Mouse (Mus musculus): Measurements from ENCODE around the gene Muc1.
A peak's percentile ranks its signal among the peaks of the same experiment; 100 is the strongest.

Muc1 gene

GRCm38 (mm10) chr3:89236516-89236915 is 7.7 kb downstream of the Muc1 start:
- no peak for DNase-seq (ENCODE audit: low read depth)

DNA sequence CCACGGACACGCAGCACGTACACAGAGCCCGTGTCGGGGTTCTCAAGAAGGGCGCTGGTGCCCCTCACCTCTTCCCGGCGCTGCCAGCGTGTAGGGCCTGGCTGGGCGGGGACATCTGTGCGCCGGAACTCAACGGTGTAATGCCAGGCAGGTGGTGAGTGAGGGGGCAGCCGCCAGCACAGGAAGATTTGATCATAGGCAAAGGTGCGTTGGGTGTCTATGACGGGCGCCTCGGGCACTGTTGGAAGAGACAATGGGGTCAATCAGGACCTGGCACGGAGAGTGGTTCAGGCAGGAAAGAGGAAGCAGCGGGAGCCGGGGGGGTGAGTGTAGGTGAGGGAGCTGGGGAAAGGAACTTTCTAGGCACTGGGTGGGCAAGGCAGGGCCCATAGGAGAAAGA is 8.8 kb downstream of the Muc1 start:
- no peak for DNase-seq (ENCODE audit: low read depth)

DNA sequence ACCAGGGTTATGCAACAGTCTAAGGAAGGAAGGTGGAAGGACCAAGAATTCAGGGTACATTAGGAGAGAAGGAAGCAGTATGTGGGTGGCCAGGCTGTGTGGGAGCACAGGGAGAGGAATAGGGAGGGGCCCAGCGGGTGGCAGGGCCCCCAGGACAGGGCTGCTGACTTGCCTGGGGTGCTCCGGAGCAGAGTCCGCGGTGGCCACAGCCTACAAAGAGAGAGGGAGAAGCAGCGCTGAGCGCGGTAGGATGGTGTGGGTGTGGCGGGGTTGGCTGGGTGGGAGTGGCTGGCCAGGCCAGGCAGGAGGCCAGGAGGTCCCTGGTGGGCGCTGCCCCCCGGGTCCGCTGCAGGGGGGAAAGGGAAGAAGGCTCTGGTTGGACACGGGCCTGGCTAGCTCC is 9.6 kb downstream of the Muc1 start:
- DNase-seq (ENCODE audit: low read depth): no peak

- peak; percentile 71 for DNase-seq (ENCODE audit: low read depth)
These were observed 13.6 kb downstream of the Muc1 start for GRCm38 (mm10) chr3:89242331-89242895.

GRCm38 (mm10) chr3:89243609-89244008 is 14.8 kb downstream of the Muc1 start:
- no peak for DNase-seq (ENCODE audit: low read depth)

GRCm38 (mm10) chr3:89244158-89244981 is 15.5 kb downstream of the Muc1 start:
- no peak for DNase-seq (ENCODE audit: low read depth)

GRCm38 (mm10) chr3:89244982-89245687 is 16.3 kb downstream of the Muc1 start:
- no peak for DNase-seq (ENCODE audit: low read depth)

DNA sequence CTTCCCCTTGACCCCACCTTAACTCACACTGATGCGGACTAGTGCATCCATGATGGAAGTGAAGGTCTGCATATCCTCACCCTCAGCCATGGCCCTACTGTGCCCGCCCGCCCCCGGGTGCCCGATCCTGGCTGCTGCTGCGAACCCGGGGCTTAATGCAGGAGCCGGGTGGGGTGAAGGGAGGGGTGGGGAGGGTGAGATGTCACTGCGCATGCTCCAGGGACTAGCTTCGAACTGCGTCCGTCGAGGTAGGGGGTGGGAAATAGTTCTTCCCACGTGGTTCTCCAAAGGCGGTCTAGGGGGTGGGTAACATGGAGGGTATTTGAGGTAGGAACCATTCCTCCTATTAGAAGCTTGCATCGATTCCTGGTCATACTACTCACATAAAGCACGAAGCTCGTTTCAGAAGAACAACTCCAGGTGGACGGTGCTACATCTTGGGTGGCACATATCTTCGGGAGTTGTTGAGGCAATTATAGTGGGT is 16.9 kb downstream of the Muc1 start, which contains the start of gene Krtcap2:
TSS of gene Krtcap2 (plus strand) at position 279 of the 484 bp plus-strand sequence.
- DNase-seq (ENCODE audit: low read depth): no peak

- peak; percentile 89 for DNase-seq (ENCODE audit: low read depth)
These were observed 17.6 kb downstream of the Muc1 start, which contains the start of gene Trim46 for GRCm38 (mm10) chr3:89246261-89247100. Gene Trim46, minus strand, starts transcription at chr3:89246309.

DNA sequence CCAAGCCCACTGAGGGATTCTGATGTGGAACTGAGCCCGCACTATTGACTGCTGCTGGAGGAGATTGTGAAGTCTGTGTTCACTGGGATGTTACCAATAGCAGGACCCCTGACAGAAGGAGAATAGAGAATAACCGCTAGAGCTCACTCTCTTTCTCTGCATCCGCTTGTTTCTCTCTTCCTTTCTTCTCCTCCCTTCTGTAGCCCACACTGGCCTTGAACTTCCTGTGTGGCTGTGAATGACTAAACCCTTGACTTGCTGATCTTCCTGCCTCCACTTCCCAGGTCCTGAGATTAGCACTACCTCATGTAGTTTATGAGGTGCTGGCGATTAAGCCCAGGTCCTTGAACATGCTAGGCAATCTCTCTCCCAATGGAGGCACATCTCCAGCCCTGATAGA is 18.6 kb downstream of the Muc1 start:
- DNase-seq (ENCODE audit: low read depth): no peak

DNA sequence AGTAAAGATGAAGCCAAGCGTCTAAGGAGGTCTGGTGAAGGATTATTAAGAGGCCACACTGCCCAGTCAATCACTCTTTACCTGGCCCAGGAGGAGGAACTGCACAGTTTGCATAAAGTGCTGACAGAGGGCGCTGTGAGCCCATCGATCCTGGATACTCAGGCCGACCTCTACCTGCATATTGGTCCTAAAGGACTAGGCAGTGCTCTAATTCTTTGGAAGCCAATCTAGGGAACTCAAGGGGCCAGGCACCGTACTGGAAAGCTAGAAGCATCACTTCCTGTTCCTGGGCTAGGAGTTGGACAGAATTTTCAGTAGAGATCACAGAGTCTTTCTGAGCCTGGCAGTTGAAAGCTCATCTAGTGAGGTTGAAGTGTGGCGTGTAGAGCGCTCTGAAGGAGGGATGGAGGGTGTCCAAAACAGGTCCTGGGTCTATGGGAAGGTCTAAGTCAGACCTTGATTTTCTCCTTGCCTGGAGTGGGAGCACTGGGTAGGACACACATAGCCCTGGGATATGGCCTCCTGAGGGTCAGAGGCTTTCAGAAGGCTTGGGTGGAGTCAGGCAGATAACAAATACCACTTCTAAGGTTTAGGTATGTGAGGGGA is 21.7 kb downstream of the Muc1 start:
- DNase-seq (ENCODE audit: low read depth): no peak

GRCm38 (mm10) chr3:89251365-89251895 is 22.6 kb downstream of the Muc1 start:
- DNase-seq (ENCODE audit: low read depth): no peak

DNA sequence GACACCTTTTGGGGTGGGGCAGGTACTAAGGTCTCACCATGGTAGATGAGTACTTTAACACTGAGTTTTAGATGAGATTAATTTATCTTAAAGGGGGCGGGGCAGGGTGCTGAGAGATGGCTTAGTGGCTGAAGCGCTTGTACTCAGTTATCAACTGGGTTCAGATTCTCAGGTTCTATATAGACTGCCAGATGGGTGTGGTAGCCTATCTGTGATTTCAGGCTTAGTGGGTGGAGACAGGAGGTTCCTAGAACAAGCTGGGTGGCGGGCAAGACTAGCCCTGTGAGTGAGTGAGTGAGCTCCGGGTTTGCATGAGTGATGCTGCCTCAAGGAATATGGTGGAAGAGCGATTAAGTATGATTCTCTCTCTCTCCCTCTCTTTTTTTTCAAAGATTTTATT is 26.1 kb downstream of the Muc1 start:
- DNase-seq (ENCODE audit: low read depth): no peak

GRCm38 (mm10) chr3:89256177-89256576 is 27.3 kb downstream of the Muc1 start:
- DNase-seq (ENCODE audit: low read depth): no peak

DNA sequence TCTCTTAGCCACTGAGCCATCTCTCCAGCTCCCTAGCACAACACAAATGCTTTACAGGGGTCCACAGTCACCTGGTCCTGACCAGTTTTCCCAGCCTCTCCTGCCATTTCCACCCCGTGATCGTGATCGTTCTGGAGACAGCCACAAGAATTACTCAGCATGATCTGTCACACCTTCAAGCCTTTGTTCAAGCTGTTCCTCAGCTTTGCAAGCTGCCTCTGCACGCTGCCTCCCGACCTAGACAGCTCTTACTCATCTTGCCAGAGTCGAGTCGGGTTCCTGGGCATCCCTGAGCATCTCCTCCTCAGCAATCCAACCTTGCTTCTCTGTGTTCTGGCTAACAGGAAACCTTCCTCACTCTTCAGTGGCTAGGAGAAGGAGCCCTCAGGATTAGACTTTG is 30.2 kb downstream of the Muc1 start, which contains the start of gene Dpm3:
TSS of gene Dpm3 (plus strand) at position 283 of the 400 bp plus-strand sequence.
- no peak for DNase-seq (ENCODE audit: low read depth)

- no peak for DNase-seq (ENCODE audit: low read depth)
These were observed 31.4 kb downstream of the Muc1 start for GRCm38 (mm10) chr3:89260211-89260610.

DNA sequence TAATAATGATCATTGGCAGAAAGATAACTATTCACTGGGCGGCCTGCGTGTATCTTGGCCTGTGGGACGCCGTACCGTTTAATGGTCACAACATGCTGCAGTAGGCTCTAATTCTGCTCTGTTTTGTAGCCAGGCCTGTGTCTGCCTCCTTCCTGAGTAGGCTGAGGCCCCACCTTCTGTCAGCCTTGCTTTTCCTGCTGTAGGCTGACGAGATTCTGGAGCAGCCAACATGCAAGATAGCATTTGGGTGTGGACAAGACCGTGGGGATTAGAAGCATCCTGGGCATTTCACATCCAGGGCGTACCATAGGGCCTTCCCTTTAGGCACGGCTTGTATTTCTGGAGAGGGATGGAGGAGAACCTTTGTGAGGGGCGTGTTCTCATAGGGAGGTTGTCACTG is 33.6 kb downstream of the Muc1 start:
- DNase-seq (ENCODE audit: low read depth): no peak

DNA sequence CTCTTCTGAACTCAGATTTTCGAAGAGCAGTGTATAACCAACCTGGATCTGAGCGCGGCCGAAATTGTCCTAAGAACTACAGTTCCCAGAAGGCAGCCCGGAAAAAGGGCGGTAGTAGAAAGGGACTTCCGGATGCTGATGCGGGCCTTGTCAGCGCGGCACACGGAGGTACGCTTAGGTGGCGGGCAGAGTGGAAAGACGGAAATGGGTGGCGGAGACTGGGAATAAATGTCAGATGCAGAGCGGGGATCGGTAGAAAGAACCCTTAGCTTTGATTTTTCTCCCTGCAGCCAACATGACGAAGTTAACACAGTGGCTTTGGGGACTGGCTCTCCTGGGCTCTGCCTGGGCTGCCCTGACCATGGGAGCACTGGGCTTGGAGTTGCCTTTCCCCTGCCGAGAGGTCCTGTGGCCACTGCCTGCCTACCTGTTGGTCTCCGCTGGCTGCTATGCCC is 37.6 kb downstream of the Muc1 start:
- DNase-seq (ENCODE audit: low read depth): peak; percentile 66

GRCm38 (mm10) chr3:89268916-89269315 is 40.1 kb downstream of the Muc1 start:
- no peak for DNase-seq (ENCODE audit: low read depth)

GRCm38 (mm10) chr3:89270051-89270755 is 41.3 kb downstream of the Muc1 start, which contains the start of gene Slc50a1:
Gene Slc50a1, minus strand, starts transcription at chr3:89270570.
- peak; percentile 43 for DNase-seq (ENCODE audit: low read depth)
